Mouse (Mus musculus): ENCODE data around the gene Csnk1g1.

The Csnk1g1 gene

DNA sequence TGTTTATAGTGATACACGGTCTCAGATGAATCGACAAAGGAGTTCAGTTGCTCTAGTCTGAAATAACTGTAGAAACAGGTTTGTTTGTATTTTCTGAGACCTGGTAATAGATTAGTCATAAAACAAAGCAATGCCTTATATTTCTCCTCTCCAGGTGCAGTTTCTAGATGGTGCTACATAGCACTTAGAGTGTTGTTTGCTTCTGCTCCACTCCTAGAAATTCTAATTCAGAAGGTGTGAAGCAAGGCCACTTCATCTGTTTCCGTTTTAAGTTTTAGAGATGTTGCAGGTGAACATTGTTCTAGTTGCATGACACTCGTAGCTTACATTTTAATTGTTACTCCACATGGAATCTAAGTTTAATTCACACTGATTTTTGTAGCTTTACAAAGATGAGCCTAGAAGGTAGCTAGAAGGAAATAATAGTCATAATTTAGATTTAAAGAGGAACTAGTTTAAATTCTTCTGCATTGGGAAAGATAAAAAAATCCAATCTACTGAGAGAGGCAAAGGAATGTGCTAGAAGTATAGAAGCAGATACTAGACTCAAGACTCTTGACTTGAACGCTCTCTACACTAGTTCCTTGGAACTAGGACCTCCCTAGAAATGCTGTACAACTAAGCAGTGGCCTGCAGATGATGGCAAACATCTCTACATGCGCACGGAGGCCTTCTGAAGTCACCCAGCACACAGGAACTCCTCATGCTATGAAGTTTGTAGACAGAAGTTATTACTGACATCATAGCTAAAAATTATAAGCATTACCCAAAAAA is 87.1 kb downstream of the Csnk1g1 start:
- DNase-seq (ENCODE audit: low read depth, low spot score): no peak

DNA sequence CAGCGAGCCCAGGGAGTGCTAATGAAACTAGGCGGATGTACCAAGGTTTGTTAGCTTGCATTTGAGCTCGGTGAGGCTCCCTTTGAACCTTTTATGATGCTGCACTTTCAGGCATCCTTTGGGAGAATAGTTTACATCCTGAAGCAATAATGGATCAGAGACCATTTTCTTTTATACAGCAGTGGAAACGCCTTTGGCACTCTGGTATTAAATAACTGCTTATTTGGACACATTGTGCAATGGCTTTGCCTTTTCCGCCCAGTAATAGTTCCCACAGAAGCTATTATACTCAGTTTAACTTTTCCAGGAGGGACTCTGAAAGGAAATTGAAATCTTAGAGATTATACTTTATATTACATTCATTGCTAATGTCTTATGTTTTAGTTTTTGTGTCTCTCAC is 90.2 kb downstream of the Csnk1g1 start:
- no peak for DNase-seq (ENCODE audit: low read depth, low spot score)

DNA sequence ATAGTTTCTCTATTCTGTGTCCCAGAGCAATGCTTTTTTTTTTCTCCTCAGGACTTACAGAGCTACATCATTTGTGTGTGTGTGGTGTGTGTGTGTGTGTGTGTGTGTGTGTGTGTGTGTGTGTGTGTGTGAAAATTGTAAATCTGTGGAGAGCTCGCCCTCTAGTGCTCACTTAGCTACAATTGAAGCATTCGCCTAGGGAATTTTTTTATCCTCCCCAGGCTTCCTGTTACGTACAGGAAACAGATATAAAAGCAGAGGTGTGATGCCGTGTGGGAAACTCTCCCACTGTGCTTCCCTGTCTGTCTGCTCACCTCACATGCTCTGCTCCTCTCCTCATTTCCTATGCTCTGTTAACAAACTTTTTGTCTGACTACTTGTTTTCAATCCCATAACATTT is 95.7 kb downstream of the Csnk1g1 start:
- DNase-seq (ENCODE audit: low read depth, low spot score): peak; percentile 18

DNA sequence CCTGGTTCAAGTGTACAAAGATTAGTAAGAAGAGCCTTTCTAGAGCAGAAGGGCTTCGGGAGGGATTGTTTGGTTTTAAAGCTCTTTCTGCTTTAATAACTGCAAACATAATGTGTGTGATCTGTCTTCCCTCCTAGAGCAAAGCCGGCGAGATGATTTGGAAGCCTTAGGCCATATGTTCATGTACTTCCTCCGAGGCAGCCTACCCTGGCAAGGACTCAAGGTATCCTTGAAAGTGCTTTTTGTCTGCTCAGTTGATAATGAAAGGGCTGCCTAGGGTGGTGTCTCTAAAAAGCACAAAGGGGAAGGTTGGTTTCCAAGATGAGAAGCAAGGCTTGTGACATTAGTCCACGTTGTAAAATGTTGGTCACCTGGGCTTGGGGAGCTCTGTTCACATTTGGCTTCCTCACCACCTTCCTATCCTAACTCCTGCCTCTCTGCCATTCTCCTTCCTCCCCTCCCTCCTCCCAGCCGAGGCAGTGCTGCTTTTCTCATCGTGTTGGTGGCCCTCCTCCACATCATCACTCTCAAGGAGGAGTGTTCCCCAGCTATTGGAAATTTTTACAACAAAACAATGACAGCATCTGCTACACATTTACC is 99.0 kb downstream of the Csnk1g1 start:
- no peak for DNase-seq (ENCODE audit: low read depth, low spot score)

DNA sequence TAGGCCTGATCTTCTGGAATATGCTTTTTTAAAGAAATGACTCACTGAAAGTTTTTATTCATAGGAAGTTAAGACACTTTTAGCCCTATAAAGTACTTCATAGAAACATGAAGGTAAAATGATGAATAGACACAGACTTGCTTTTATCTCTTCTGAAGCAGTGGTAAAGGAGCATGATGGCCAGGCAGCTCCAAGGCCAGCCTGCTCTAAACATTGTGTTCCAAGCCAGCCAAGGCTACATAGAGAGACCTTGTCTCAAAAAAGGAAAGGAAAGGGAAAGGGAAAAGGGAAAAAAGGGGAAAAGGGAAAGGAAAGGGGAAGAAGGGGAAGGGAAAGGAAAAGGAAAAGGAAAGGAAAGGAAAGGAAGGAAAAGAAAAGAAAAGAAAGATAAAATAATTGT is 111.9 kb downstream of the Csnk1g1 start:
- DNase-seq (ENCODE audit: low read depth, low spot score): no peak

DNA sequence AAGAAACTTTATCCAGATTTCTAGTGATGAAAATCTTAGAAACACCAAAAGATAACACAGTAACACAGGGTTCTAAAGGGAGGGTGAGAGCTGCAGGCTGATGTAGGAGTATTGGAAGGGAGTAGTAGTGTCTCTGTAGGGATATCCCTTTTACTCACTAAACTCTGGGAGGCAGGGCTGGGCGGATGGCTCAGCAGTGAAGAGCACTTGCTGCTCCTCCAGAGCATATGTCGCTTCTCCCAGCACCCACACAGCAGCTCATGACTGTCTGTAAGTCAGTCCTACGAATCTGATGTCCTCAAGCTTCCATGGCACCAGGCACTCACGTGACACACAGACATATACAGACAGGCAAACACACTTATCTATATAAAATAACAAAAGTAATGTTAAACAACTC is 129.4 kb downstream of the Csnk1g1 start:
- no peak for DNase-seq (ENCODE audit: low read depth, low spot score)

DNA sequence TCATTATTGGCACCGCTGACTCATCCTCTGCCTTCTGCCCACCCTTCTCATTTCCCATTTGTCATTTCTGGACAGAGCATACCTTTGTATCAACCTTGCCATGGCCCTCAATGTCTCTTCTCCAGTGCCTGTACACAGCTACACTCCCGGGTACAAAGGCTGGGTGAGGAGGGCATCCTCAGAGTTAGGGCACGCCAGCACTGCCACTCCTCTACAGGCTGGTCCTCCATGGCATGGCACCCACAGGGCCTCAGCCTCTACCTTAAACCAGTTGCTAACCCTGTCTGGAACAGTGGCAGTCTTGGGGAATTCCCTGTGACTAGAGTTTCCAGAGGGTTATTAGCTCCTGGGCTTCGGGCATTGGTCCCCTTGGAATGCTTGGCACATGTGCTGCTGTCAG is 129.9 kb downstream of the Csnk1g1 start:
- no peak for DNase-seq (ENCODE audit: low read depth, low spot score)

DNA sequence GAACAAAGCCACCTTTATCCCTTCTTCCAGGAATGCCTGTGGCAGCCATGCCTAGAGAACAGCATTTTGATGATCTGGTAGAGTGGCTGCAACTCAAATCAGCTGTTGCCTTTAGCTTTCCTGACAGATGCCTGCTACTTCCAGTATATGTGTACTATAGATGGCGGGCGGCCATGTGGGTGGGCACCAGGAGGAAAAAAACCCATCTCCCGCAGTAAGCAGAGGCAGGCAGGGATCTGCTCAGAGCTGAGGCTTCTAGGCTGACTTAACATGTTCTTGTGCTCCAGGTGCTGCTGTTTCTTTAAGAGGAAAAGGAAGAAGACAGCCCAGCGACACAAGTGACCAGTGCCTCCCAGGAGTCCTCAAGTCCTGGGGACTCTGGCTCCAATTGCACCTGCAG is 130.6 kb downstream of the Csnk1g1 start:
- DNase-seq (ENCODE audit: low read depth, low spot score): no peak

DNA sequence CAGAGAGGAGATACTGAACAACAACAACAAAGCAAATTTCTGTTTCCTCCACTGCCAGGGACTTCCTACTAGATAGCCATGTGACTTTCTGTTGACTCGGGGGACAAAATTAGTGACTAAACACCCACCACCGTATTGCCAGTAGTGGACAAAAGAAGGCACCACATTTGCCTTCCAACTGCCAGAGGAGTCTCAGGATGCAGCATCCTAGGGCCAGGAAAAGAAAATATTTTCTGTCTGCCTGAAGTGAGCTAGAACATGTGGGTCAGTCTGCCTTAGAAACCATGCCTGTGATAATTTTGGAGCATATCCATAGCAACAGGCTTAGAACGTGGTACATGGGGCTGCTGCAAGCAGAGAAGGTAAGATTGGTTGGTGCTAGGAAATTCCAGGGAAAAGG is 132.1 kb downstream of the Csnk1g1 start:
- DNase-seq (ENCODE audit: low read depth, low spot score): no peak

DNA sequence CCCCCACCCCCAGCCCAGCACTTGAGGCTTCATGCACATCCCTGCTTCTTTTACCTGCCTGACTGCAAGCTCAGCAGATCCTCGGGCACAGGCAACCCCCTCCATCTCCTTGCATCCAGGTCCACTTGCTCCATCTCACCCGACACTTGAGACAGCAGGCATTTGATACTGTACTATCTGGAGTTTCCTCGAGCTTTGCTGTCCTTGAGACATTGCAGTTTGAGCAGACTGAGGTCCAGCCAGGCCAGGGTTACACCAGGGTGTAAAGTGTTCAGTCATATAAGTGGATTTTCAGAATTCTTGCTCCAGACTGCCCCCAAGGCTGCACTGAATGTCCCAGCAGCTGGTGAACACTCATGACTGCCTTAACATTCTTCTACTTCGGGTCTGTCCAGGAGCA is 133.6 kb downstream of the Csnk1g1 start:
- no peak for DNase-seq (ENCODE audit: low read depth, low spot score)

DNA sequence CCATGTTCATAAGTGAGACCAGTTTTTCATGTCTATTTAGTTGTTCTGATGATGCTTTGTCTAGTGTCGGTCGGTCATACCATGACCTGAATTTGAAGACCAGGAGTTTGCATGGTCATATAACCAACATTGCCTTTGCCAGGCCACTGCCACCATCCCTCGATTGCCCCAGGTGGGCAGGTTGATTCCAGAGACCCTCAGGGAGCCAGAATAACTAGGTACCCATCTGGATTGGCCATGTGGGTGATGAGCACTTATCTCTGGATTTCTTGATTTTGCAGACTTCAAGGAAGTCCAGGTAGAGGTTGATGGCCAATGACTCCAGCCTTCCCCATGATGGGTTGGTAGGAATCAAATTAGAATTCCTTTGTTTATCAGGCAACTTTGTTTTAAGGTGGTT is 134.5 kb downstream of the Csnk1g1 start:
- no peak for DNase-seq (ENCODE audit: low read depth, low spot score)

DNA sequence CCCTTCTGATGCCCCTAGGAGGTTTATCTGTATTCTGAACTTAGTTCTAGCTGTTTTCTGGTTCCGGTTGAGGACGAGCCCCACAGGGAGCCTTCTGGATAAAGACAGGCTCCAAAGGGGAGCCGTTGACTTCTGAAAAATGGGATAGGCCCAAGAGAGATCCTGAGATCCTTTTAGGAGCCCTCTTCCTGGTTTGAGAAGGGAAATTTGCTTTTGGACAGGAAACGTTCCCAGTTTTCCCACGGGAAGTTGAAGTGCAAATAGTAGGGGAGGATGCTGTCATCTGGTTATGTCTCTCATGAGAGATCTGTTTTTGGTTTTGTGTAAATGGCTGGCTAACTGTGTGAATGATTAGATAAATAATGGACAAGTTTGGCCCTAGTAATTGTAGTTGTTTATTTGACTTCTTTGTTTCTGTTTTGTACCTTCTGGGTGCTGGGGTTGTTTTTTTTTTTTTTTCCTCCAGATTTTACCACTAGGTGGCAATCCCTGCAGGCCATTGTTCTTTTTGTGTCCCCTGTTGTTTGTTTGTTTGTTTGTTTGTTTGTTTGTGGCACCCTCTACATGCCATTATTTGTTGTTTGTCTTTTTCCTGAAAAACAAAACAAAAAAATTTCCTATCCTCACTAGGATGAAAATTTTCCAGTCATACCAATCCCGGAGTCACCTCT is 141.3 kb downstream of the Csnk1g1 start:
- no peak for DNase-seq (ENCODE audit: low read depth, low spot score)

DNA sequence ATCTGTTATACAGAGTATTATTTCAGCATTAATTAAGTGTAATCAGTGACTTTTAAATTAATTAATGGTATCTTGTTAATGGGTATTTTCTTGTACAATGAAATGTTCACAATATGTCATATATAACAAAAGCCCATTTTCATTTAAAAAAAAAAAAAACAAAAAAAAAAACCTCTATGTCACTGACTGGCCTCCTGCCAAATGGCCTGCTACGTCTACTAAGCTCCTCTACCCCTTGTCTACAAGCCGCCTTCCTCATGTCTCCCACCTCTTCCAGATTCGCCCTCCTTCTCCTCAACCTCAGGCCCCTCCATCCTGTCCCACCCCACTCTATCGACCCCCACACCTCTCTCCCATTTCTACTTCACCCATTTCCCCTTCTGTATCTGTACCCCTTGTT is 142.8 kb downstream of the Csnk1g1 start:
- no peak for DNase-seq (ENCODE audit: low read depth, low spot score)

DNA sequence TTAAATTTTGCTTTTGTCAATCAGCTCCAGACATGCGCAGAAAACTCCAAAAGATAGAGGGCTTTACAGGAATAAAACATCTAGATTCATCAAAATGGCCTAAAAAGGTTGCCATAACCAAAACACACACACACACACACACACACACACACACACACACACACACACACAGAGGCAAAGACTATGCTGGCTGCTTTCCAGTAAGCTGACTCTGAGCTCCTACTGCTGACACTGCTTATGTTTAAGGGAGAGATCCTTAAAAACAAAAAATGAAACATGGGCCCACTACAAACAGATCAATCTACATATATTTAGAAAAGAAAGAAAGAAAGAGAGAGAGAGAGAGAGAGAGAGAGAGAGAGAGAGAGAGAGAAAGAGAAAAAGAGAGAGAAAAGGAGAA is 144.0 kb downstream of the Csnk1g1 start:
- DNase-seq (ENCODE audit: low read depth, low spot score): no peak

DNA sequence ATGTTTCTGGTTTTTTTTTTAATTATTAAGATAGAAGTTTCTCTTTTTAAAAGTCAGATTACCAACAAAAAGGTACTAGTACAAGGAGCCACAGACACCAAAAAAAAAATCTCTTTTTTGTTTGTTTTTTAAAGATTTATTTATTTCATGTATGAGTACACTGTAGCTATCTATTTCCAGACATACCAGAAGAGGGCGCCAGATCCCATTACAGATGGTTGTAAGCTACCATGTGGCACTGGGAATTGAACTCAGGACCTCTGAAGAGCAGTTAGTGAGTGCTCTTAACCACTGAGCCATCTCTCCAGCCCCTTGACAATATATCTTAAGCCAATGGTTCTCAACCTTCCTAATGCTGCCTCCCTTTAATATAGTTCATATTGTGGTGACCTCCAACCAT is 144.9 kb downstream of the Csnk1g1 start:
- no peak for DNase-seq (ENCODE audit: low read depth, low spot score)

DNA sequence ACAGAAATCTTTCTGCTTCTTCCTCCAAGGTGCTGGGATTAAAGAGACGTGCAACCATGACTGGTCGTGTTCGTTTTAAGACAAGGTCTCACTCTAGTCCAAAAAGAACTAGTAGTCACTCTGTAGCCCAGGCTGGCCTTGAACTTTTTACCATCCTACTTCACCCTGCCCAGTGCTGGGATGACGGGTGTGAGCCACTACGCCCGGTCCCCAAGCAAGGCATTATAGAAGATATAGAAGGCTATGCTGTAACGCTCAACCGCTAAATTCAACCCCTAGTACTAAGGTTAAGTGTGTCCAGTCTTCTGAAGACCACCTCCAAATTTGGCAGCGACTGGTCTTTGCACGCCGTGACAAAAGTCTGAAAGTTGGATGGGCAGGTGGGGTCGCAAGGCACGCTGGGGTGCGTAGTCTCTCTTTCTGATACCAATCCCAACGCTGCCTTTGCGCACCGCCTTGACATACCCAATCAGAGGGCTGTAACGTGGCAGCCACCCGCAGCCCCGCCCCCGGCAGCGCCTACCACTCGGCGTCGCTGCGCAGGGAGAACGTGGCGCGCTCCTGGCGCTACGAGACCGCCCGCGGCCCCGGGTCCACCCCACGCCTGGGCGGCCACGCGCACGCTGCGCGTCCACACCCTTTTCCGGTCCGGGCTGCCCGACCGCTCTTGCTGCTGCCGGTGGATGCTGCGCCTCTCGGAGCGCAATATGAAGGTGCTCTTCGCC is 151.0 kb downstream of the Csnk1g1 start, which contains the start of gene Ppib:
Gene Ppib (plus strand): TSS at position 640 of the 725 bp plus-strand sequence.
- peak; percentile 97 for DNase-seq (ENCODE audit: low read depth, low spot score)

DNA sequence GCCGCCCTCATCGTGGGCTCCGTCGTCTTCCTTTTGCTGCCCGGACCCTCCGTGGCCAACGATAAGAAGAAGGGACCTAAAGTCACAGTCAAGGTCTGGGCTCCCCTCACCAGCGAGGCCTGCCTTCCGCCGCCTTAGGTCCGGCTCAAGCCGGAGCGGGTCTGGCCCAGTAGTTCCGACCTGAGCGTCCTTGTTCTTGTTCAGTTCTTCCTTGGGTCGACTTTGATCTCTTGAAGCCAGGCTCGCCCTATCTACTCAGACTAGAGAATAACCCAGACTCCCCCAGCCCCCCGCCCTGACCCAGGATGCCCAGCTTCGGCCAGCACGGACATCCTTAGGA is 151.6 kb downstream of the Csnk1g1 start:
- DNase-seq (ENCODE audit: low read depth, low spot score): no peak

DNA sequence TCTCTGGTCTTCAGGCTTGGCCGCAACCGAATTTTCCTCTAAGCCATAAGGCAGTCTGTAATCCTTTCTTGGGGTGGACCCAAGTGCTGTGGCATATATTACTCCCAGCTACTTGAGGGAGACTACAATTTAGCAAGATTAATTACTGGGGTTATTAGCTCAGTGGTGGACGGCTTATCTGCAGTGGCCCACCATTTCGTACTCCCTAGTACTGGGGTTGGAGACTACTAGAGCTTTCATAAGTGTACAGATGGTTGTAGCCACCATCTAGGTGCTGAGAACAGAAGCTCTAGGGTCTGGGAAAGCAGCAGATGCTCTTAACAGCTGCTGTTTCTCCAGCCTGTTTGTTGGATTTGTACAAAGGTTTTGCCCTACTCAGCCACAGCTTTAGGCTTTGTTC is 152.3 kb downstream of the Csnk1g1 start:
- no peak for DNase-seq (ENCODE audit: low read depth, low spot score)

DNA sequence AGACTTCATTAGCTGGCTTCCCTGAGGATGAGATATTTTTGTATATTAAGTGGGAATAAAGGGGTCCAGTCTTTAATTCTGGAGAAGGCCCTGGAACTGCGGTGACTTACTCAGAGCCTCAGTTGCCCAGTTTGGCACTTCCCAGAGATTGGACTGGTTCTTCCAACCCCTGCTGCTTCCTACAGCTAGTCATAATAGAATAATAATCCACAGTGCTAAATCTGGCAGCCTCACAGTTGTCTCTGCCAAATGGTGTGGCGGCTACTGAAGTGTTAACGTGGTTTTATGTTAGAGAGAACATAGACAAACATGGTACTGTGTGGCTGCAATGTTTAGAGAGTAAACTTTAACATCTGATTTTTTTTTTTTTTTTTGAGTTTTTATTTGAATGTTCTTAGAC is 152.9 kb downstream of the Csnk1g1 start:
- DNase-seq (ENCODE audit: low read depth, low spot score): no peak

DNA sequence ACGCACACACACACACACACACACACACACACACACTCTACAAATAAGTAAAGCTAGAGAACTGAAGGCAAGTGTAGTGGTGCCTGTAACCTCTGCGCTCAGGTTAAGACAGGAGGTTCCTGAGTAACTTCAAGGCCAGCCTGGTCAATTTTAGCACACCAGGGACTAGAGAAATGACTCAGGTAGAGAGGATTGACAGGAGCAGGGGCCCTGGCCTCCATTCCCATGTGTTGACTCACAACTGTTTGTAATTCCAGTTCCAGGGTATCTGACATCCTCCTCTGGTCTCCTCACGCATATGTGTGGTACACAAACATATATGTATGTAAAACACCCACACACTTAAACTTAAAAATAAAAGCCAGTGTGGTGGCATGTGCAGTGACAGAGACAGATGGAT is 154.7 kb downstream of the Csnk1g1 start:
- DNase-seq (ENCODE audit: low read depth, low spot score): no peak

DNA sequence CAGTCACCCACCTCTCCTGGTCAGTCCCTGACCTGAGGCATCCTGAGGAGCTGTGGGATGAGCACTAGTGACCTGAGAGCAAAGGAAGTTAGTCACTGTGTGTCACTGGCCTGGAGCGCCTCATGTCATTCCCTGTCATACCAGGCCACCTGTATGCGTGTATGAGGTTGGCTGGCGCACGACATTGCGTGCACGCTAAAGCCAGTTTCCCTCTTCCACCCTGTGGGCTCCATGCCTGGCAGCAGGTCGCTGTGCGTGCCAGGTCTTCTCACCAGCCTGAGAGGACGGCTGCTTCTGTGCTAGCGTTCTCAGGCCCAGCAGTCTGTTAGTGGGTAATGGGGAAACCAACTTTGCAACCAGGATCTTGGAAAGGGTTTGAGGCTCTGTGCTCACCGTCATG is 155.6 kb downstream of the Csnk1g1 start:
- no peak for DNase-seq (ENCODE audit: low read depth, low spot score)

DNA sequence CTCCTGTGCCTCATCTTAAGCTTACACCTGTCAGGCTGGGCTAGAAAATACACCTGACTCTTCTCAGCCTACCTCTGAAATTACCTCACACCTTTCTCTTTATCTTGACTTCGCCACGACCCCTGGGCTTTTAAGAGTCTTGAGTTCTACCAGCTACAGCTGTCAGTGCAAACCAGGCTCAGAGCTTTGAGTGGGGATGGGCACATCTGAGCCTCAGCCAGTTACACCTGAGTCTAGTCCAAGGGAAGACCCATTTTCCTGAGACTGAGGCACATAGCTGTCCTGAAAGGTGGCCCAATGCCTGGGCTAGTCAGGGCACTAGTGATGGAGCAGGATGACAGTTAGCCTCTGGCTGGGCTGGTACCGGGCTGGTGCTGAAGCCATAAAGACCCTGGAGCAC is 158.1 kb downstream of the Csnk1g1 start:
- DNase-seq (ENCODE audit: low read depth, low spot score): no peak

All from mesoderm, embryonic 11.5 days (tissue).